Mouse (Mus musculus) erythroblast, embryonic 14.5 days (primary cell): ENCODE data around the gene Chic2. TPM values are rescaled to one million over a fixed set of nuclear protein-coding genes. Genes with fewer than 3 reads are reported as not detected.

ENCODE experiments used
- H3K27me3 ChIP-seq: 2 replicates; pipeline ENCODE4 v1.6.1; 2012; ENCODE audit warnings: inconsistent platforms; ENCODE audit not compliant: control insufficient read depth
- H3K36me3 ChIP-seq: 2 replicates; pipeline ENCODE4 v1.6.1; 2012; ENCODE audit warnings: mild to moderate bottlenecking, inconsistent platforms; ENCODE audit not compliant: control insufficient read depth
- H3K4me1 ChIP-seq: 2 replicates; pipeline ENCODE4 v1.6.1; 2012; ENCODE audit warnings: inconsistent platforms; ENCODE audit not compliant: control insufficient read depth
- H3K4me3 ChIP-seq: replicated peaks from 2 replicates; pipeline ENCODE3; 2012; ENCODE audit warnings: moderate library complexity, mild to moderate bottlenecking, inconsistent platforms
- H3K9me3 ChIP-seq: 2 replicates; pipeline ENCODE4 v1.6.1; 2012; ENCODE audit warnings: low read length, inconsistent platforms, mixed read lengths; ENCODE audit not compliant: control insufficient read depth
- GATA1 ChIP-seq: IDR thresholded peaks from 2 replicates; pipeline ENCODE4 v1.6.1; 2012; ENCODE audit warnings: low read length, inconsistent platforms, mixed read lengths
- TAL1 ChIP-seq: IDR thresholded peaks from 3 replicates; pipeline ENCODE4 v1.6.1; 2012; ENCODE audit warnings: low read length, inconsistent platforms, mixed read lengths
- polyA plus RNA-seq: library from polyadenylated mRNA; stranded (reverse); fragments of >175 nt; gene quantifications from 2 replicates; pipeline ENCODE4 v1.2.3, GENCODE M21; 2012

The Chic2 gene
- polyA plus RNA-seq, 1 experiment = 2.0 TPM

GRCm38 (mm10) chr5:74955565-74955964 lies 89.0 kb downstream of the Chic2 start:
- no peak for TF ChIP-seq TAL1
- TF ChIP-seq GATA1 = no peak
- Histone ChIP-seq H3K4me1 (no peaks in the 10 kb centered on the region), H3K36me3 (no peaks in the 10 kb centered on the region), H3K4me3 (no peak overlapping the region), H3K27me3 (no peaks in the 10 kb centered on the region), H3K9me3 (no peaks in the 10 kb centered on the region)

DNA sequence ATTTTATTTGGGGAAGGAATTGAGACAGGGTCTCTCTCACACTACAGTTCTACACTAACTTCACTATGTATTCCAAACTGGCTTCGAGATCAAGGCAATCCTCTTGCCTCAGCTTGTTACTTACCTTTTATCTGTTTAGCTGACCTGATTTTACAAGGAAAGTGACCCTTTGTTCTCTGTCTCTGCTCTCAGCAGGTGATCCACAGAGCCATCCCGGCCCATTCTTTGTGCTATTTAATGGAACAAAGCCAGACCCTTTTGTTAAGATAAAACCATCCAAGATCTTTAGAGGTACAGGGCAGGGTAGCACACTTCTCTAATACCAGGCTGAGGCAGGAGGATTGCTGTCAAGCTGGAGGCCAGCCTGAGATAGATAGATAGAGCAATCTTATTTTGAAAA lies 91.6 kb downstream of the Chic2 start:
- Histone ChIP-seq H3K4me3 (no peak overlapping the region), H3K4me1 (no peaks in the 10 kb centered on the region), H3K27me3 (no peaks in the 10 kb centered on the region), H3K9me3 (no peaks in the 10 kb centered on the region), H3K36me3 (no peaks in the 10 kb centered on the region)
- TF ChIP-seq GATA1 (no peak), TAL1 (no peak)

DNA sequence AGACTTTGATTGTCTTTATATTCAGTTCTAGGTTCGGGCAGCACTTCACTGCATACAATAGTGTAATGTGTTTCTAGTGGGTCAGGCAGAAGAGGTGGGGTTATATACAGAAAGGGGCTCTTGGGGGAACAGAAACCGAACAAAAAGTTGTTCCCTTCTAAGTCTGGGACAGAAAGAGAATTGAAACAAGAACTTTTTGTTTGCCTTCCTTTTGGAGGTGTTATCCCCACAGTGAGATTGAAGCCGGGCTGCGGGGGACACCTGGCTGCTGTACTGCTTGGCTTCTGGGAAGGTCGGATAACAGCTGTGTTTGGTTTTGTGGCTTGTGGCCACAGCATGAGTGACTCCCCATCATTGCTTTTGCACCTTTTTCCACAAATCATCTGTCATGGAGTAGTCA lies 93.2 kb downstream of the Chic2 start:
- H3K4me1 ChIP-seq = no peaks in the 10 kb centered on the region
- no peaks in the 10 kb centered on the region for H3K9me3 ChIP-seq
- H3K27me3 ChIP-seq = peaks cover 2% of the 10 kb centered on the region; the same call in 1 of the 2 replicates
- no peak overlapping the region for H3K4me3 ChIP-seq
- H3K36me3 ChIP-seq = no peaks in the 10 kb centered on the region
- TF ChIP-seq GATA1 = no peak
- no peak for TF ChIP-seq TAL1

DNA sequence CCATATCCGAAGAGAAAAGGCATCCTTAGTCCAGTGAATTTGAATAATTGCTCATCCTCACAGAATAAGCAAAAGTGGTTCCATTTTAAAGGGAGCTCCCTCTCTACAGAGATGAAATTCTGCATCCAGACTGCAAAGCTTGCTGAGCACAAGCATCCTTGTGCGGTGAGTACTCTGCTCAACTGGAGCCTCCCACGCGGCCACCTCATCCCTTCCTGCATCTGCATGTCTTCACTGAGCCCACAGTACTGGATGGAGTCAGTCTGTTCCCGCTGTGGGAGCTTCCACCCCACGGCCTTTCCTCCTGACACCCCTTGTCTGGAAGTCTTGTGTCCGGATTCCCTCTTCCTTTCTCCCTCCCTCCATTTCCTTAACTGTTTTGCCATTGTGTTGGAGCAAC lies 95.3 kb downstream of the Chic2 start:
- no peak for TF ChIP-seq TAL1
- TF ChIP-seq GATA1 = no peak
- Histone ChIP-seq H3K4me3 (no peak overlapping the region), H3K27me3 (peaks cover 5% of the 10 kb centered on the region), H3K9me3 (no peaks in the 10 kb centered on the region), H3K4me1 (no peaks in the 10 kb centered on the region), H3K36me3 (no peaks in the 10 kb centered on the region)

DNA sequence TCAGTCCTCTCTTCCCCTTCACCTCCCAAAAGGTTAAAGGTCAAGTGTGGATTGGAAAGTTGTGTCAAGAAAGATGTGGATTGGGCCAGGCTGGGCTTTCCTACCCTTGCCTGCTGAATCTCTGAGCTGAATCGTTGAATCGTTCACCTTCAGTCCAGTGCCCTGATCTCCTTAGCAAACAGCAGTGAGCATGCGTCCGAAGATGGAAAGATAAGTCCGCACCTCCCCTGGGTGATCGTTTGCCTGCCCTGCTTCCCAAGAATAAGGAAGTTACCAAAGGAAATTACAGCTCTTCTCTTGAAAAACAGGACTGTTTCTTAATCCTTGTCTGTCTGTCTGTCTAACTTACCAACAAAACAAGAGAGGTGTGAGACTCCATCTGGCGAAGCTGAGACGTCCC lies 96.1 kb downstream of the Chic2 start:
- Histone ChIP-seq H3K4me3 (no peak overlapping the region), H3K36me3 (no peaks in the 10 kb centered on the region), H3K27me3 (peaks cover 10% of the 10 kb centered on the region), H3K9me3 (no peaks in the 10 kb centered on the region), H3K4me1 (no peaks in the 10 kb centered on the region)
- TF ChIP-seq GATA1 (no peak), TAL1 (no peak)

Other genes starting within 250 kb of the Chic2 start
- not detected in 2 replicates for gene Gsx2, start 30.8 kb upstream of the Chic2 start, polyA plus RNA-seq
- gene Pdgfra, start 107.5 kb upstream of the Chic2 start, polyA plus RNA-seq = not detected in 2 replicates